Mouse (Mus musculus) hindbrain, embryonic 14.5 days (tissue): ENCODE results near the gene Tfap4. TPM values are rescaled to one million over a fixed set of nuclear protein-coding genes. Genes with fewer than 3 reads are reported as not detected.

Source experiments
- ATAC-seq: fragments of 200-750 bp; cut with Nextera tagmentation; 2 replicates; pipeline ENCODE4 v1.8.0; 2017; ENCODE audit warnings: moderate number of reproducible peaks, mild to moderate bottlenecking, moderate TSS enrichment, moderate library complexity; ENCODE audit not compliant: low FRiP score
- DNase-seq: peaks from one replicate; pipeline ENCODE4 v3.0.0-alpha.2; 2015; ENCODE audit warnings: low spot score
- H3K27ac ChIP-seq: fragments of 300-500 bp; sonication (generic); 2 replicates; pipeline ENCODE4 v1.5.1; 2014; ENCODE audit warnings: mild to moderate bottlenecking, moderate library complexity
- H3K27me3 ChIP-seq: fragments of 300-500 bp; sonication (generic); 2 replicates; pipeline ENCODE4 v1.6.1; 2014; ENCODE audit warnings: mild to moderate bottlenecking, low read length, mixed read lengths; ENCODE audit not compliant: control insufficient read depth, insufficient read depth
- H3K36me3 ChIP-seq: fragments of 300-500 bp; sonication (generic); replicated peaks from 2 replicates; pipeline ENCODE4 v1.6.1; 2014; ENCODE audit not compliant: control insufficient read depth, insufficient read depth
- H3K4me1 ChIP-seq: fragments of 300-500 bp; sonication (generic); replicated peaks from 2 replicates; pipeline ENCODE4 v1.6.1; 2014; ENCODE audit warnings: antibody characterized with exemption, low read length, mixed read lengths; ENCODE audit not compliant: control insufficient read depth, insufficient read depth
- H3K4me2 ChIP-seq: fragments of 300-500 bp; sonication (generic); replicated peaks from 2 replicates; pipeline ENCODE4 v1.6.1; 2014; ENCODE audit warnings: mild to moderate bottlenecking, moderate library complexity
- H3K4me3 ChIP-seq: fragments of 300-500 bp; sonication (generic); replicated peaks from 2 replicates; pipeline ENCODE4 v1.5.1; 2014; ENCODE audit warnings: mild to moderate bottlenecking, low read length
- H3K9ac ChIP-seq: fragments of 300-500 bp; sonication (generic); 2 replicates; pipeline ENCODE4 v1.6.1; 2014
- H3K9me3 ChIP-seq: fragments of 300-500 bp; sonication (generic); 2 replicates; pipeline ENCODE4 v1.6.1; 2016; ENCODE audit warnings: low read length; ENCODE audit not compliant: control insufficient read depth
- whole genome bisulfite sequencing: fragments of 180-500 bp; shearing (Covaris S2); extraction: QIAGEN DNeasy Blood & Tissue Kit; methylation state at CpG from one replicate; pipeline ENCODE4 v1.1.7; 2014; 5-methylcytosine and 5-hydroxymethylcytosine counted together
- polyA plus RNA-seq: library from polyadenylated mRNA; unstranded; fragments of >200 nt; fragmentation: Nextera tagmentation; extraction: Ambion mirVana; gene quantifications from 2 replicates; pipeline ENCODE4 v1.2.1, GENCODE M21; 2014

Tfap4 gene
- polyA plus RNA-seq, 1 experiment from 2014 or later, result 8.2 TPM

- Histone ChIP-seq H3K27ac (no peak overlapping the region), H3K36me3 (no peaks in the 10 kb centered on the region), H3K4me1 (no peaks in the 10 kb centered on the region), H3K4me3 (no peak overlapping the region), H3K9ac (no peak overlapping the region), H3K4me2 (no peak overlapping the region), H3K9me3 (no peaks in the 10 kb centered on the region), H3K27me3 (no peaks in the 10 kb centered on the region)
- ATAC-seq (no peak), DNase-seq (no peak)
- WGBS, result 84% methylated on average over 8 of the region's 8 CpGs
Measured at GRCm38 (mm10) chr16:4500598-4501385, 58.9 kb downstream of the Tfap4 start.

GRCm38 (mm10) chr16:4497762-4498607, 61.7 kb downstream of the Tfap4 start:
- WGBS, result 81% methylated on average over 8 of the region's 8 CpGs
- ATAC-seq, result no peak

GRCm38 (mm10) chr16:4496470-4496869, 63.2 kb downstream of the Tfap4 start:
- 96% methylated on average over 3 of the region's 3 CpGs for WGBS
- no peak for ATAC-seq
- no peak overlapping the region for H3K4me3 ChIP-seq

More at GRCm38 (mm10) chr16:4497762-4498607, 61.7 kb downstream of the Tfap4 start:
- Histone ChIP-seq H3K36me3 (no peaks in the 10 kb centered on the region), H3K4me2 (no peak overlapping the region), H3K27me3 (no peaks in the 10 kb centered on the region), H3K27ac (no peak overlapping the region), H3K4me3 (no peak overlapping the region), H3K9ac (no peak overlapping the region), H3K9me3 (no peaks in the 10 kb centered on the region), H3K4me1 (no peaks in the 10 kb centered on the region)
- no peak for DNase-seq

GRCm38 (mm10) chr16:4495861-4496260, 63.8 kb downstream of the Tfap4 start:
- Histone ChIP-seq H3K4me1 (no peaks in the 10 kb centered on the region), H3K4me3 (no peak overlapping the region), H3K36me3 (peaks cover 4% of the 10 kb centered on the region; the same call in 1 of the 2 replicates), H3K9me3 (no peaks in the 10 kb centered on the region), H3K9ac (no peak overlapping the region), H3K27ac (no peak overlapping the region), H3K4me2 (no peak overlapping the region), H3K27me3 (no peaks in the 10 kb centered on the region)
- 95% methylated on average over 5 of the region's 5 CpGs for WGBS
- DNase-seq, result no peak
- no peak for ATAC-seq

More at GRCm38 (mm10) chr16:4496470-4496869, 63.2 kb downstream of the Tfap4 start:
- H3K36me3 ChIP-seq, result peaks cover 4% of the 10 kb centered on the region; the same call in 1 of the 2 replicates
- H3K27me3 ChIP-seq, result no peaks in the 10 kb centered on the region
- no peak for DNase-seq
- H3K9ac ChIP-seq, result no peak overlapping the region
- no peak overlapping the region for H3K27ac ChIP-seq
- H3K4me2 ChIP-seq, result no peak overlapping the region
- no peaks in the 10 kb centered on the region for H3K4me1 ChIP-seq
- no peaks in the 10 kb centered on the region for H3K9me3 ChIP-seq

Other genes starting within 250 kb of the Tfap4 start
- gene Adcy9, start 139.4 kb downstream of the Tfap4 start, polyA plus RNA-seq, result 6.3 and 7.2 TPM in 2 replicates
- 28.0 and 31.2 TPM in 2 replicates for gene Srl, start 18.0 kb downstream of the Tfap4 start, polyA plus RNA-seq
- 18.1 and 19.0 TPM in 2 replicates for gene Glis2, start 34.9 kb upstream of the Tfap4 start, polyA plus RNA-seq
- 174 and 193 TPM in 2 replicates for gene Pam16, start 65.1 kb upstream of the Tfap4 start, polyA plus RNA-seq
- gene Vasn, start 80.1 kb upstream of the Tfap4 start, polyA plus RNA-seq, result 6.4 and 6.6 TPM in 2 replicates
- gene Dnaja3, start 80.1 kb upstream of the Tfap4 start, polyA plus RNA-seq, result 54.6 and 64.8 TPM in 2 replicates
- gene Coro7, start 119.9 kb upstream of the Tfap4 start, polyA plus RNA-seq, result 24.1 and 27.2 TPM in 2 replicates
- gene Nmral1, start 159.5 kb upstream of the Tfap4 start, polyA plus RNA-seq, result 56.4 and 58.0 TPM in 2 replicates
- 102 and 115 TPM in 2 replicates for gene Hmox2, start 166.5 kb upstream of the Tfap4 start, polyA plus RNA-seq
- 112 and 121 TPM in 2 replicates for gene Cdip1, start 230.4 kb upstream of the Tfap4 start, polyA plus RNA-seq